ENCODE assay signal across 13 mouse cellular contexts in the genomic region with DNA sequence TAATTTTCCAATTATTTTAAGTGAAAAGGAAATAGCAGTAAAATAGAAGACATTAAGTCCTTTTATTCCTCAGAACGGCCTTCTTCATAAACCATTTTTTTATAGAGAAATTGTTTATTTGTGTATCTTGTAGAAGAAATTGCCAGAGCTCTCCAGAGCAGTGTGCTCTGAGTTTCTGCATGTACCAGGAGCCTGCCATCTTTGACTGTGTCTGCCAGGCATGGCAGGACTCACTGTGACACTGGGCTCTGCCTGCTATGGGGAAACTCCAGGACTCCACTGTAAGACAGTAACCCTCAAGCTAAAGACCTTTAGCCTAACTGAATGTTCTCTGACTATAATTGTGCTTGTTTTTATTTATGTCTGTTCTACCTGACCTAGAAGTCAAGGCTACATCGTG.
DNase-seq lines count a peak whose midpoint lies in the region; ATAC-seq and TF ChIP-seq lines count a peak whose summit lies in the region.
"Had no signal": no experiment of that assay in that cellular context is flagged by ENCODE, and none has a peak within 500 bp of the region (broad histone marks: within the 10 kb centered on the region; RNA-seq: fewer than 3 reads in every experiment).

No protein-coding gene starts in this region.

- no peaks in the 10 kb centered on the region for H3K27me3 ChIP-seq in forebrain, embryonic 11.5 days (ENCODE audit: control insufficient read depth, insufficient read depth, low read length)
- H3K27me3 ChIP-seq in hindbrain, embryonic 15.5 days, result no peaks in the 10 kb centered on the region
- no peaks in the 10 kb centered on the region for H3K27me3 ChIP-seq in midbrain, postnatal 0 days (ENCODE audit: insufficient read depth, low read length)
- H3K27me3 ChIP-seq: limb, embryonic 12.5 days; liver, embryonic 13.5 days had no signal

- H3K4me3 ChIP-seq in forebrain, embryonic 11.5 days (ENCODE audit: low read depth, low read length), result peak overlapping the region; percentile 6; the same call in 1 of the 2 replicates
- no peak overlapping the region for H3K4me3 ChIP-seq in hindbrain, embryonic 15.5 days
- no peak overlapping the region for H3K4me3 ChIP-seq in midbrain, postnatal 0 days (ENCODE audit: low read depth, low read length)
- H3K4me3 ChIP-seq: heart, adult 2 months; limb, embryonic 12.5 days; liver, embryonic 13.5 days had no signal

- peak overlapping the region; percentile 52 for H3K9ac ChIP-seq in forebrain, embryonic 11.5 days (ENCODE audit: low read length)
- no peak overlapping the region for H3K9ac ChIP-seq in hindbrain, embryonic 15.5 days
- no peak overlapping the region for H3K9ac ChIP-seq in midbrain, postnatal 0 days (replicated peaks; ENCODE audit: low read length, poor library complexity, severe bottlenecking)
- H3K9ac ChIP-seq: limb, embryonic 12.5 days; liver, embryonic 13.5 days had no signal

- peak overlapping the region; percentile 8 for H3K27ac ChIP-seq in forebrain, embryonic 11.5 days (ENCODE audit: low read depth, low read length)
- no peak overlapping the region; the same call in 1 of the 2 replicates for H3K27ac ChIP-seq in hindbrain, embryonic 15.5 days (replicated peaks)
- no peak overlapping the region for H3K27ac ChIP-seq in midbrain, postnatal 0 days (ENCODE audit: low read depth, low read length)
- H3K27ac ChIP-seq: heart, adult 2 months; limb, embryonic 12.5 days; liver, embryonic 13.5 days had no signal

- TF ChIP-seq CTCF in brain, embryonic 14.5 days (IDR thresholded peaks at IDR 0.05; ENCODE audit: borderline replicate concordance, extremely low read depth, insufficient read depth, insufficient read length), result no peak
- no peak for TF ChIP-seq CTCF in midbrain, postnatal 0 days (IDR thresholded peaks at IDR 0.05)

- intact Hi-C loops in heart, postnatal 36 days (cut with DNase I), result no loop called here

- no peak for TF ChIP-seq POLR2A in brain, embryonic 14.5 days (IDR thresholded peaks at IDR 0.05; ENCODE audit: borderline replicate concordance, extremely low read depth, insufficient read depth, insufficient read length, poor library complexity, severe bottlenecking)

- WGBS in forebrain, embryonic 11.5 days, result 58% methylated on average over 2 of the region's 2 CpGs
- WGBS in hindbrain, embryonic 15.5 days, result 62% methylated on average over 2 of the region's 2 CpGs
- WGBS in midbrain, postnatal 0 days, result 58% methylated on average over 2 of the region's 2 CpGs

- no peaks in the 10 kb centered on the region for H3K9me3 ChIP-seq in forebrain, embryonic 11.5 days (ENCODE audit: control insufficient read depth, low read length)
- no peaks in the 10 kb centered on the region for H3K9me3 ChIP-seq in hindbrain, embryonic 15.5 days
- H3K9me3 ChIP-seq in midbrain, postnatal 0 days (ENCODE audit: low read length), result no peaks in the 10 kb centered on the region
- H3K9me3 ChIP-seq: limb, embryonic 12.5 days; liver, embryonic 13.5 days had no signal

- H3K36me3 ChIP-seq in forebrain, embryonic 11.5 days (ENCODE audit: control insufficient read depth, insufficient read depth, low read length), result no peaks in the 10 kb centered on the region
- no peaks in the 10 kb centered on the region for H3K36me3 ChIP-seq in hindbrain, embryonic 15.5 days
- no peaks in the 10 kb centered on the region for H3K36me3 ChIP-seq in midbrain, postnatal 0 days (ENCODE audit: insufficient read depth, low read length)
- H3K36me3 ChIP-seq: limb, embryonic 12.5 days had no signal

- peak; percentile 66; the same call in 1 of the 2 replicates for ATAC-seq in forebrain, embryonic 11.5 days (replicated peaks; ENCODE audit: low FRiP score)
- no peak for ATAC-seq in hindbrain, embryonic 15.5 days (ENCODE audit: low FRiP score, low read depth)
- ATAC-seq in midbrain, postnatal 0 days (ENCODE audit: low FRiP score), result no peak

- peaks cover 5% of the 10 kb centered on the region; the same call in 1 of the 2 replicates for H3K4me1 ChIP-seq in forebrain, embryonic 11.5 days (replicated peaks; ENCODE audit: control insufficient read depth, insufficient read depth, low read length)
- peaks cover 5% of the 10 kb centered on the region for H3K4me1 ChIP-seq in hindbrain, embryonic 15.5 days (replicated peaks)
- no peaks in the 10 kb centered on the region for H3K4me1 ChIP-seq in midbrain, postnatal 0 days (ENCODE audit: insufficient read depth, low read length)

- H3K4me2 ChIP-seq in forebrain, embryonic 11.5 days (ENCODE audit: low read depth, low read length, severe bottlenecking), result peak overlapping the region; percentile 46; the same call in 1 of the 2 replicates
- peak overlapping the region; percentile 43 for H3K4me2 ChIP-seq in hindbrain, embryonic 15.5 days
- H3K4me2 ChIP-seq in midbrain, postnatal 0 days (ENCODE audit: low read depth, low read length, poor library complexity, severe bottlenecking), result peak overlapping the region; percentile 36
- H3K4me2 ChIP-seq: limb, embryonic 12.5 days; liver, embryonic 13.5 days had no signal

- peak; percentile 63 for DNase-seq in brain, embryonic 14.5 days (ENCODE audit: low read depth)
- no peak for DNase-seq in forebrain, embryonic 11.5 days (ENCODE audit: low spot score)
- no peak for DNase-seq in midbrain, postnatal 0 days (ENCODE audit: low spot score)
- DNase-seq in heart, postnatal 36 days, result no peak
- DNase-seq in spleen, adult 18-20 months, result no peak
- no peak for DNase-seq in right cerebral cortex, postnatal 10 days (ENCODE audit: low spot score in 2 of 2)
- DNase-seq: cerebellum, adult 9-11 months; heart, adult 2 months; layer of hippocampus, postnatal 36 days; liver, embryonic 13.5 days; right cerebral cortex, adult 18-20 months had no signal
